Mouse (Mus musculus) embryo, embryonic 11 days (tissue): ENCODE results near the gene Mrps18a.
A peak's percentile ranks its signal among the peaks of the same experiment; 100 is the strongest.

Experiments
- DNase-seq: peaks from one replicate; pipeline ENCODE4 v3.0.0-alpha.2; 2015

The Mrps18a gene

DNA sequence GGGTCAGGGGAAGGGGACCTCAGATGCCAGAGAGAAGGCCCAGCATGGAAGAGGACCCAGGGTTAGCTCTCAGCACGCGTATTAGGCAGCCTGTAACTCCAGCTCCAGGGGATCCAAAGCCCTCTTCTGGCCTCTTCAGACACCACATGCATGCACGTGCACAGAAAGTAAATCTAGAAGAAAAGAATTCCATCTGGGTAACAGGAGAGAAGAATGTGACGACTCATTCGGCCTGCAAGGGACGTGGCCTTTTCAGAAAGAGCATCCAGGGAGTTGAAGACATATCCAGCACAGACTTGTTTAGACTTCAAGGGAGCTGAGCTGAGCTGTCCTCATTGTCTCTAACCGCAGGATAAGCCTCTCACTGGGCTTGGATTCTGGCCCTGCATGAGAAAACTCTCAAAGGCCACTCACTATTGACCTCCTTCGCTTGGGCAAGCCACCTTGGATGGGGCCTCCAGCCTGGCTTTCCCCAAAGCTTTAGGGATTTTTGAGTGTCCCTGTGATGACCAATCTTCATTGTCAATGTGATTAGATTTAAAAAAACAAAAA, 8.1 kb upstream of the Mrps18a start:
- DNase-seq: no peak

DNA sequence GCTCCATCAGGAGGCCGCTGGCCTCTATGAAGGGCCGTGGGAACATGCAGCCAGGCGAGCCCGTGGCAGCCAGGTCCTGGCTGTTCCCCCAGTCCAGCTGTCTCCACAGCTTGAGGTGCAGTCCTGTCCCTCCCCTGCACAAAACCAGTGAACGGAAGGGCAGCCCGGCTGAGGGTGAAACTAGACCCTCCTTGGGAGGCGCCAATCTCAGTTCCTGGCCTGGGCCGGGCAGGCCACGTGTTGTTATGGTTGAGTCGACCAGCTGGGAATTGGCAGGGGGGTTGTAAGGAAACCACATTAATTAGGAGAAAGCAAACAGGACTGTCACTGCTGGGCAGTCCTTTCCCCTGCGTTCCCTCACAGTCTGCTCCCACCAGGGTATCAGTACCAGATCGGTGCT, 6.3 kb upstream of the Mrps18a start:
- peak; percentile 81 for DNase-seq

DNA sequence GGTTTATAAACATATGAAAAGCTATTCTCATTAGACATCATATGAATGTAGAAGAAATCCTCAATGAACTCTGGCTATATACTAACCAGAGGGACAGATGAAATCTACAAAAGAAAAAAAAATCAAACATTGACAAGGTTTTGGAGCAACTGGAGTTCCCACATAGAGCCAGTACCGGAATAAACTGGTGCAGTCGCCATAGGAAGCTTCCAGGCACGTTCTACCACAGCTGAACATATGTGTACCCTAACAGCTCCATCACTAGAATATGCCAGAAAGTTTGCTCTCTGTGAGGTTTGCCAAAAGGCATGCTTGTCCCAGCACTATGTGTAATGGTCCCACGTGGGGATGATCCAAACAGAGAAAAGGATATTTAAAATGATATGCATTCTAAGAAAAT, 2.5 kb upstream of the Mrps18a start:
- no peak for DNase-seq

DNA sequence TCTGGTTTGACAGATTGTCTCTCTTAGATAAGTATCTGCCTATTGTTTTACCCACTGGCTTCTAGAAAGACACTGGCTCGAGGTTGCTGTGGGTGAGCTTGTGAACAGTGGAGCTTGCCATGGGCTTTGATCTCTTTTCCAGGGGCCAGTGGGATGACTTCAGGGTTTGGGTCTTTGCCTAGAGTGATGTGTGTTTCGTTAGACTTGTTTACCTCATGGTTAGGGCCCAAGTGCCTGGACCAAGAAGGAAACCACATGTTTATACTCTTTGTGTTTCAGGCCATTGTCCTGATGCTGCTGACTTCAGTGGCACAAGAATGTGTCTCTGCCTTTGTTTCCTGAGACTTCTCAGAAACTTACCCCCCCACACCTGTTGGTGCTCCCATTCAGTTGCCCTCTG, 4.7 kb downstream of the Mrps18a start:
- DNase-seq: no peak

DNA sequence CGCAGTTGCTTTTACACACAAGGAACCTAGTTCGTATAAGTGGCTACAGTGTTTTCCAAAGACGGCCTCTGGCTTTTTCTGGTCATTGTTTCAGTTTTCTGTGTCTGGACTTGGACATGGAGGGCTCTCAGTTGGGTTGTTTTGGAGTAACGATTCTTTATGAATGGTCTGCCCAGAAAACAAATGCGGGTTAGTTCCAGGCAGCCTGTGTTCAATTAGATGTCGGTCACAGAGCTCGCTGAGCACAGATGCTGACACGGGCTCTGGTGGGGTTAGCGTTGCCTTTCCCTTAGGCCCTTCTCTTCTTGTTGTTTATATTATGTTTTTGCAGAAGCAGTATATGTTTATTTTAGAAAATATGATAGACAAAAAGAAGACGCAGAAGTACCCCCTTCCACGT, 5.4 kb downstream of the Mrps18a start:
- DNase-seq: peak; percentile 26

DNA sequence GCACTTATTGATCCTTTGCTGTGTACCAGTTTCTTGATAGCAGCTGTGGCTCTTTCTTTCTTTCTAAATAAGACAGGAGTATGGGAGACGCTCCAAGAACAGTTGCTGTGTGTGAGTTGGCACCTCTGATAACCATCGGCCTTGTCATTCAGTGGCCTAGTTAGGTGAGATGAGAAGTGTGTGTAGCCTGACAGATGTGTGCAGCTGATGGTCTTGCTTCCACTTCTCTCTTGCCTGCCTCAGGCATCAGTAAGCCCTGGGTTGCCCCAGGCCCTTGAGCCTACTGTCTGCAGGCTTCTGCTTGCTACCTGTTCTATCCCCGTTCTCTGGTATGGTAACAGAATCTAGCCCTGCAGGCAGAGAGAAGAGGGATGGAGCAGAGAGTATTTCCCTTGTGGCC, 6.1 kb downstream of the Mrps18a start:
- DNase-seq: no peak

DNA sequence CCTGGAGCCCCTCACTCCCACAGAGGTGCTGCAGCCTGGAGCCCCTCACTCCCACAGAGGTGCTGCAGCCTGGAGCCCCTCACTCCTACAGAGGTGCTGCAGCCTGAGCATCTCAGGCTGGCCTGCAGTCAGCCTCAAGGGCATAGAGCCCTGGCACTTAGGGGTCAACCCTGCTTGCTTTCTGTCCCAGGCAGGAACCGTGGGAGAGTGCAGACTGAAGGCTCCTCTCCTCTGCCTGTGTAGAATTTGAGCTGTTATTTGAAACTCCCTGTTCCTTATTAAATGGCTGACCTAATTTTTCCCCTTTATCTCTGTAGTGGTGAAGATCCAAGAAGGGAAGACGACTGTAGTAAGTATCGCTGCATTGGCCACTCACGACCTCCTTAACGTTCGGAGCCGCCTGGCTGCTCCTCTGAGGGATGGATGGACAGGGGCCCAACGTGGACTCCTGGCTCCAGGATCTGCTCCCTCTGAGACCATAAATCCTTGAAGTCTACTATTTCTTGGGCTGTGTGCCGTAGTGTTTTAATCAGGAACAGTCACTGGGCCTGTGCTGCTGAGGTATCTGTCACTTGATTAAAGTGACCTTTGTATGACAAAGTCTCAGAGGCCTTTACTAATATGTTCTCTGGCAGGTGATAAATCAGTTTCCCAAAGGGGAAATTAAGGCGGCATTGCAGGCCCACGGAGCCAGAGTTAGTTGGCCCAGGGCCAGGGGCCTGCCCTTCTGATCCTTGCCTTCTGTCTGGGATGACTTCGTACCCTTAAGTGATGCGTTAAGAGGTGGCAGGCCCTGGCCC, 7.0 kb downstream of the Mrps18a start:
- DNase-seq: peak; percentile 19

DNA sequence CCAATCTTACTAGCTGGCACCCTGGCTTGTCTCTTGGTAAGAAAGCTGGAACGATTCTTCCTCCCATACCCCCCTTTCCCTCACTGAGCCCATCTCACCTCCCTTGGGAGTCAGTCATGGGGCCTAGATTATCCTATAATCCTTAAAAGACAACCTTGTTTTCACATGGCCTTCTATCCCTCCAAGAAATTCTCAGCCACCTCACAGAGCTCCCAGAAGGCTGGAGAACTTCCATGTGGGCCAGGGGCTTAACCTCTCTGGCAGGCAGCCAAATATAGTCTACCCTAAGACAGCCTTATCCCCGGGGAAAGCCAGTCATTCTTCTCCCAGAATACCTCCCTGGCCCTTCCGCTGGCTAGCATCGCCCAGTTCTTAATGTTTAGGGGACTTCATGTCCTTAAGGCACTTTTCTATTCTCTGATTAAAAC, 7.7 kb downstream of the Mrps18a start:
- no peak for DNase-seq

DNA sequence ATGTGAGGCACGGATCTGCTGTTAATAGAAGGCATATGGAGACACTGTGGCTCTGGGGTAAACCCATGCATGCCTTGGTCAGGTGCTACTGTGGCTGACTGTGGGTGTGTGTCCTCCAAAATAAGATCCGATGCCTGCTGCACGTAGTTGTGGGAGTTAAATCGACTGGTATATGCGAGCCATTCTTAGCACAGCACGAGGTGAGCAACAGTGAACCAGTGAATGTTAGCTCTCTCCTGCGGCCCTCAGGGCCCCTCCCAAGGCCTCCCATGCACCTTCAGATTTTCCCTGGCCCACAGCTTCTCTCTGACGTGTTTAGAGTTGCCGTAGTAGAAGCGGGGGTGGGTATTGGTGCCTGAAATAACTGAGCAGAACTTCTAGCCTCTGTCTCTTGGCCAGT, 8.9 kb downstream of the Mrps18a start:
- no peak for DNase-seq

DNA sequence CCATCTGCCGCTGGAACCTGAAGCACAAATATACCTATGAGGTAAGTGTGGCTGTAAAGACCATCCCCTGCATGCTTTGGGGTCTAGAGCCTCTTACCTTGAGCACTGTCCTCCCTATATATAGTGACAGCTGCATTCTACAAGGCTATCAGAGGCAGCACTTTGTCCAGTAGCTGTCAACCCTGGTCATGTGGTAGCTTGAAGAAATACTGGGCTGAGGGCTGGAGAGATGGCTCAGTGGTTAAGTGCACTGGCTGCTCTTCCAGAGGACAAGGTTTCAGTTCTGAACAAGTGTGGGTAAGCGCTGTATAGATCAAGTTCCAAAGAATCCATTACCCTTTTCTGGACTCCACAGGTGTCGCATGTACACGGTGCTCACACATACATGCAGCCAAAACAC, 12.0 kb downstream of the Mrps18a start:
- no peak for DNase-seq

DNA sequence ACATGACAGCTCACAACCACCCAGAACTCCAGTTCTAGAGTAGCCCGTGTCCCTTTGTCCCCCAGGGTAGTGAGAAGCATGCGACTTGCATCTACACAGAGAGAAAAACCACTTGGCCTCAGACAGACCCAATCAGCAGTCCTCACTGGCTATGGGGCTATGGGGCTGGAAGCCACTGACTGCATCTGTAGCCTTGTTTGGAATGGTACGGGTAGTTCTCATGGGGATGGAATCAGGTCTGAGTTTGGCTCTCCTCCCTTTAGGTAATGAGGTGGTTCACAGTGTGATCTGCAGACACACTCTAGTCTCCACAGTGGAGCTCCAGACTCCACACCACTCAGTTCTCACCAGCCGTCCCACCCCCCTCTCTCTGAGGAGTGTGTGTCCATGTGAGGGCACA, 12.5 kb downstream of the Mrps18a start:
- no peak for DNase-seq

DNA sequence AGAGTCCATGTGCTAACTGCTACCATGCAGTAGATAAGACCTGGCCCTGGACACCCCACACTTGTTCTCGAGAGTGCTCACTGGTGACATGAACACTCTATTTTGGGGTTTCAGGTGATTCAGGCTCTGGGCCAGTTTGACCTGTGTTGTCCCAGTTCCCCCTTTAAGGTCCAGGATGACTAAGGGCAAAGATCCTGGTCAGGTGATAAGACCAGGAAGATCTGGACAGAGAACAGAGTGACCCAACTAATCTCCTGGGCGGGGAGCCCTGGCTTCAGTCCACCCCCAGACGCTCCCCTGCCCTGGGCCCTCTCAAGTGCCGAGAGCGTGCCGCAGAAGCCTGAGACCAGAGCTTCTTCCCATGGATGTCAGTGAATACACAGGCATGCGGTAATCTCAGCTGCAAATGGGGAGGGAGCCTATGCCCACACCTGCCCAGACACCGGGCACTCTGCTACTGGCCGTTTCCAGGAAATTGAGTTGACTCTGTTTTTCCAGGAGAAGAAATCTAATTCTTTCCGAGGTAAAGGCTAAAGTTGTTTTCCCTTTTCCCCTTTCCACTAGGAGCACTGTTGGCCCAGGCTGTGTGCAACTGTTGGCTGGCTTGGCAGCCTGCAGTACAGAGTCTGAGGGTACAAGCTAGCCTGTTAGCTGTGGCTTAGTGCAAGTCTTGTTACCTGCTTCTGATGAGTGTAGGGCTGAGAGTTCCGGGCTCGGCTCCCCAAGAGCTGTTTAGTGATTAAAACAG, 13.3 kb downstream of the Mrps18a start:
- DNase-seq: no peak

DNA sequence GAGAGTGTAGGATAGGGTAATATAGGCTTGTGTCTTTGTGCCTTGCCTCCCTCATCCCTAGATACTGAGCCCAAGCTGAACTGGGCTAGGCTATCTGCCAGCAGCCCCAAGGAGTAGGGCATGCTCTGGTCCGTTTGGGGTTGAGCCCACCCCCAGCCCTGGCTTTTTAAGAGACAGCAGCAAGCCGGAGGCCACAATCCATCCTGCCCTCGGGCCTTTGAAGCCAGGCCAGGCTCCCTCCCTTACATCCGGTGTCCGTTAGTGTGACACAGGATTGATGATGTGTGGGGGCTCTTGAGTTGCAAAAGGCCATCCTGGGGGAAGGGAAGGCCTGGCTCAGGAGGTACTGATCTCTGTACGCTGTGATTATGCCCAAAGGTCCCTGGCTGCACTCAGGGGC, 15.8 kb downstream of the Mrps18a start:
- no peak for DNase-seq

DNA sequence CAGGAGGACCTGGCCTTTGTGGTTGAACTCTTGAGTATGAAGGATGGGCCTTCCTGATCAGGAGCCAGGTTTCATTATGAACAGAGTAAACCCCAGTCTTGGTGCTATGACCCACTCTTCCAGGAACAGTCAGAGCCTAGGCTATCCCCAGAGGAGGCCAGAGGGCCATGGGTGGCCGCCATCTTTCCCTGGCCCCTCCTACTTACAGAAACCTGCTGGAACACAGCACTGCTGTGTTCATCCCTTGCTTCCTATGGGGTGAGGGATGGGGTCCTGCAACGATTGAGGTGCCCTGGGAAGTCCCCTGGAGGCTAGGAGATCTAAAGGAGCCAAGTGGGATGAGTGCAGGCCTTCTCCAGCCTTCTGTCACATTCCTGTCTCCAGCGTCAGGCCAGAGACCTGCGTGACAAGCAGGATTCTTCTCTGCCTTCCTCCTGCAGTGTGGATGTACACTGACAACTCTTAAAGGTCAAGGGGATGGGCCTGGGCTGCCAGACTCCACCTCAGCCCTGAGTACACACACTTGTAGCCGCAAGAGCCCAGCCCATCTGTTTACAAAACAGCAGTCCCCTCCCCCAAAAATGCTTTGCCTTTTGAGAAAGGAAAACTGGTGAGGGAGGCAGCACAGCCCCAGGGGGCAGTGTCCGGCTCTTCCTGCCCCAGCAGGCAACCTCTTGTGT, 17.2 kb downstream of the Mrps18a start:
- no peak for DNase-seq

DNA sequence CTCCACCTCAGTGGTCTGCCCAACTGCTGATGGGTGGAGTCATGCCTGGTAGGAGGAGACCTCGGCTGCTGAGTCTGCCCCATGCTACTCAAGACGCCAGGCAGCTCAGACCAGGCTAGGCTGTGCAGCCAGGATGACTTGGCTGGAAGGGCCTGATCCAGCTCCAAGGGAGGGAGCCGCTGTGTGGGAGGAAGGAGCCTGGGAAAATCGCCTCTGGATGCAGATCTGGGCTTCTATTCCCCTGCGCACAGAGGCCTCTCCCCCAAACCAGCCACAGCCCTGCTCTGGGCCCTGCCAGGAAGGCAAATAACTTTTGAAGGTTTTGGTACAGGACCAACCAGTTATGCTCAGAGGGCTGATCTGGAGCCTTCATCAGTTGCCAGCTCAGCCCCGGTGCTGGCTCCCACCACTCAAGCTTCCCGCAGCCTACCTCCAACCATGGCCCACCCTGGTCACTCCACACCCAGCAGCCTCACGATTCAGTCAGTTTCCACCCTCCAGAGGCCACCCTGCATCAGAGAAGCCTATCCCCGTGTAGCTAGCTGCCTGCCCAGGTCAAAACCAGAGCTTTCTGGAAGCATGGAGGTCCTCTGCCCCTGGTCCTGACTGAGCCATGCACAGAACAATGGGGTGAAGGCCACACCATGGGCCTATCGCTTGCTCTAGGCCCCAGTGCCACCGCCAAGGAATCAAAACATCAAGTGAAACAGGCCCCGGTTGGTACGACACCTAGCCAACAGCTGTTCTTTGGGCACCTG, 19.1 kb downstream of the Mrps18a start:
- DNase-seq: no peak

DNA sequence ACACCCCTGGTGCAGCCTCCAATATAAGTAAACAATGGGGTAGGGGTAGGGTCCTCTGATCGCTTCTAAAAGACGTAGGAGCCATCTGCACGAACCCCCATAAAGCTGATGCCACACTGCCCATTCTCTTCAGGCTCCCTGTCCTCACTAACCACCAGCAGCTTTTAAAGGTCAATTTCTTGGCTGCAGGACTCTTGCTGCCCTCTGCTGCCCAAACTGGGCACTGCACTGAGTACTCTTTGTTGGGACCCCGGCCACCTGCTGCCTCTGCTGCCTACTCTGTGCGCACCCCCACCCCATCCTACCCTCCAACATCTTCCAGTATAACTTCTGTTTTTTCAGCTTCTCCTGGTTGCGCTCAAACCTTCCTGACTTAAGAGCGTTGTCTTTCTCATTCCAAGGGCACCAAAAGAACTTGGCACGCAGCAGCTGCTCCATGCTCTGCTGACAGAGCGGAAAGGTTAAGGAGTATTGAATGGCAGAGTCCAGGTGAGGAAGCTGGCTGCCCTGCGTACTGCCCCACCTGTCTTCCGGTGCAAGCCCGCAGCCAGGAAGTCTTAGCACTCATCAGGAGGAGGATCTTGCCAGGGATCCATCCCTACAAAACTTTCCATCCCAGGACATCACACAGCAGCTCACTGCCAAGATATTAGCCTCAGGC, 21.4 kb downstream of the Mrps18a start:
- DNase-seq: peak; percentile 80

DNA sequence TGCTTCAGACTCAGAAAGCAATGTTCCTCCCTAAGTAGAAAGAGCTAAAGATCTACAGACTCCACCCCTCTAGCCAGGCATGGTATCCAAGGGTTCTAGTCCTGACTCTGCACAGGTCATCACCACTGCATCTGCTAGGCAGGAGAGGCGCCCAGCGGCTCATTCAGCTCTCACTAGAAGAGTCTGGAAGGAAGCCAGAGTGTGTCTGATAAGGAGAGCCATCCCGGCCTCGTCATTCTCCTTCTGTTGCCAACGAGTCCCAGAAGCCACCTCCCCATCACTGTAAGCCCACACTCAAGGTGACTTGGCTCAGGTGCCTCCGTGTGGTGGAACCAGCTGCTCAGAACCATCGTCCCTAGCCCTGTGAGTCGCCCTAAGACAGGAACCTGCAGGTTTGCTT, 22.1 kb downstream of the Mrps18a start:
- DNase-seq: no peak

DNA sequence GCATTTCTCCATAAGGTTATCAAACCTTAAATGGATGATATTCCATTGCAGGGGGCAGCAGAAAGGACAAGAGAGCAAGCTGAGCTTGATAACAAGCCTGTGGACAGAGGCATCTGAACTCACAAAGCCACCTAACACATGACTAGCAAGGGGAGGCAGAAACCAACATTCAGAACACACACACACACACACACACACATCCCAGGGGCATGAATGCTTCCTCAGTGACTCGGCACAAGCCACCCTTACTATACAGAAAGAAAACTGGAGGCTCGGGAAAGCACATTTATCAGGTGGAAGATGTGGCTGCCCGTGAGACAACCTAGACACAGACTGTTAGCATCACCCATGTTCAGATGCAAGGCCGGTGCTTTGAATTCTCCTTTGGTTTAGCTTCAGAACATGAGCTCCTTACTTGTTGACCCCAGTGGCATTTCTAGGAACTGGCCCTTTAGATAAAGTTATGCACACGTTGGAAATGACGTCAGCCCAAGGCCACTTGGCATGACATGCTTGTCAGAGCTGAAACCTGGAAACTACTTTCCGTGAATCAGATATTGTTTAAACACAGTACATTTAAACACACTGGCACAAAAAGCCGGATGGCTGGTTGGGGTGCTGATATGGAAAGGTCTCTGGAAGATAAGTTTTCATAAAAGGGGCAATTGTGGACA, 27.9 kb downstream of the Mrps18a start:
- DNase-seq: no peak

DNA sequence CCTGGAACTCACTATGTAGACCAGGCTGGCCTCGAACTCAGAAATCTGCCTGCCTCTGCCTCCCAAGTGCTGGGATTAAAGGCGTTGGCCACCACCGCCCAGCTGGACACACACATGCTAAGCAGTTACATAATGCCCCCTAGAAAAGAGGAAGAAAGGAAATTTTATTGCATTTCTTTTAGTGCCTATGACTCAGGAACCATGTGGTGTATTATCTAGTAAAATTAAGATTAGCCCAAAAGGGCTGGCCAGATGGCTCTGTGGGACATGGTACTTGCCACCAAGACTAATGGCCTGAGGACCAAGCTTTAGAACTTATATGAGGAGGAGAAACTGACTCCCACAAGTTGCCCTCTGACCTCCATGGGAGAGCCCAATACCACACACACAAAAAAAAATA, 29.1 kb downstream of the Mrps18a start:
- DNase-seq: no peak

DNA sequence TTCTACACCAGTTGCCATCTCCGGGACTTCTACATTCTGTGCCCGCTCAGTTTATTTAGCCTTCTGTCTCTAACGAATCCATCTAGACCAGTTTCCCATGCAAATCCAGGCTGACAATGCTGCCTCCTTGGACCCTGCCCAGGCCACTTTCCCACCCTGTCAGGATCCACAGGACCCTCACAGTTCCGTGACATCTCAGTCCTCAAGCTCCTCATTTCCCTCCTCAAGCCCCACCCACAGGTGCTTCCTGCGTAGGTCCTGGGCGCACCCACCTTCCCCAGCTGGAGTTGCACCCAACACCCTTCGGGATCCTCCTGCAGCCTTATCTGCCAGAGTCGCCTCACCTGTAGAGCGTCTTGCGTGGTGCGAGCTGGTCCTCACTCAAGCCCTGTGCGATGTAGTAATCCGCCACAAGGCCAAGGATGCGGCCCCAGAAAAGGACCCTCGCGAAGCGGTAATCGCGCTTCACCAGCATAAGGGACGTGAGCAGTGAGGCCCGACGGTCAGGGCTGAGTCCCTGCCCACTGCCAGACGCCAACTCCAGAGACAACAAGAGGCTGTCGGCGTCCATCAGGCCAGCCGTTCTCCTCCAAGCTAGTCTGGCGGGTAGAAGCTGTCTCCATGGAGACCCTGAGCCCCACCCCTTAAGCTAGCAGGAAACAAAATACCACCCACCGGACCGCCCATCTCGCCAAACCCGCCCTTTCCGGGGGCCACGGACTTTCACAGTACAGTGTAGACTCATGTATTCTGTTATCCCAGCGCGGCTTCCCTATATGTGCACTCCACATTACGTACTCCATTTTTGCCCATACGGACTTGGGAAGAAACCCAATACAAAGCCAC, 33.0 kb downstream of the Mrps18a start, which contains the start of gene Rsph9:
TSS of gene Rsph9 (minus strand) at position 639 of the 846 bp plus-strand sequence.
- DNase-seq: peak; percentile 90
